Mouse (Mus musculus) ES-E14 (cell line): Measurements from ENCODE around the gene Hjurp.

ENCODE experiments used
- CHD2 ChIP-seq: IDR thresholded peaks from 2 replicates; pipeline ENCODE4 v1.6.1; 2014; ENCODE audit warnings: mild to moderate bottlenecking, low read depth, low read length, inconsistent platforms
- HCFC1 ChIP-seq: IDR thresholded peaks from 2 replicates; pipeline ENCODE4 v1.6.1; 2012; ENCODE audit warnings: low read length, inconsistent platforms, borderline replicate concordance; ENCODE audit not compliant: insufficient read depth
- MAFK ChIP-seq: IDR thresholded peaks from 2 replicates; pipeline ENCODE4 v1.6.1; 2014; ENCODE audit warnings: mild to moderate bottlenecking, low read depth, low read length, inconsistent platforms; ENCODE audit not compliant: insufficient read depth

DNA sequence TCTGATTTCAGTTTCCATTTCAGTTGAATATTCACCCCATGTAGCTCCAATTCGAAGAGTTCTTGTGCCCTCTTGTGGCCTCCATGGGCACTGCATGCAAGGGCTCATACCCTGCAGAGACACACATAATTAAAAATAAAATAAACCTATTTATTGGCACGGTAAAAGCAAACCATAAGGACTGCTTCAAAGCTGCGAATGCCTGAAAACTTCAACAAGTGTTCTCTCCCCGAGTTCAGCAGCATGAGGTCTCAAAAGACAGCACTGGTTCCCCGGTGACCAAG lies 10.2 kb upstream of the Hjurp start:
- TF ChIP-seq HCFC1 (no peak), MAFK (no peak), CHD2 (no peak)
